Mouse (Mus musculus): ENCODE results near the gene Vwc2. TPM values are rescaled to one million over a fixed set of nuclear protein-coding genes. Genes with fewer than 3 reads are reported as not detected.

The Vwc2 gene
- 1.7 TPM for polyA plus RNA-seq (2014; fragmentation: Illumina TruSeq; extraction: RNeasy Lipid Tissue Mini Kit (QIAGEN cat#74804); ENCODE audit: low read depth, low replicate concordance)

GRCm38 (mm10) chr11:11113576-11114233, at the start of gene Vwc2:
TSS of gene Vwc2 (plus strand) at chr11:11114223.

Data from heart, adult 10 weeks (tissue).